Mouse (Mus musculus) layer of hippocampus, adult 18-20 months (tissue): ENCODE results near the gene Ppfia4. TPM values are rescaled to one million over a fixed set of nuclear protein-coding genes. Genes with fewer than 3 reads are reported as not detected.

Experiments used
- DNase-seq, 2 experiments: peaks; one replicate each; pipeline ENCODE4 v3.0.0; 2022; ENCODE audit warnings: low spot score in 2 of 2
- long read RNA-seq: library from polyadenylated mRNA; stranded (forward); transcript quantifications from one replicate; pipeline ENCODE4 v2.0.0, GENCODE M21; 2021
- total RNA-seq, 2 experiments: library from RNA; stranded (reverse); gene quantifications; 2 replicates each; pipeline ENCODE4 v1.2.3; 2021

Gene Ppfia4
- 10 to 100 TPM; 66.5 to 68.4 TPM for total RNA-seq
- long read RNA-seq, full-length matches to known transcripts = 5 of 123 reads
- long read RNA-seq, partial matches to known transcripts = 17 of 123 reads
- long read RNA-seq, other reads (novel, unspliced or antisense) = 101 of 123 reads

- DNase-seq = peak; percentile 56 to 60
Observed at GRCm38 (mm10) chr1:134332770-134333271, at the start of gene Ppfia4. Ppfia4 (minus strand) TSS chr1:134332928.

DNA sequence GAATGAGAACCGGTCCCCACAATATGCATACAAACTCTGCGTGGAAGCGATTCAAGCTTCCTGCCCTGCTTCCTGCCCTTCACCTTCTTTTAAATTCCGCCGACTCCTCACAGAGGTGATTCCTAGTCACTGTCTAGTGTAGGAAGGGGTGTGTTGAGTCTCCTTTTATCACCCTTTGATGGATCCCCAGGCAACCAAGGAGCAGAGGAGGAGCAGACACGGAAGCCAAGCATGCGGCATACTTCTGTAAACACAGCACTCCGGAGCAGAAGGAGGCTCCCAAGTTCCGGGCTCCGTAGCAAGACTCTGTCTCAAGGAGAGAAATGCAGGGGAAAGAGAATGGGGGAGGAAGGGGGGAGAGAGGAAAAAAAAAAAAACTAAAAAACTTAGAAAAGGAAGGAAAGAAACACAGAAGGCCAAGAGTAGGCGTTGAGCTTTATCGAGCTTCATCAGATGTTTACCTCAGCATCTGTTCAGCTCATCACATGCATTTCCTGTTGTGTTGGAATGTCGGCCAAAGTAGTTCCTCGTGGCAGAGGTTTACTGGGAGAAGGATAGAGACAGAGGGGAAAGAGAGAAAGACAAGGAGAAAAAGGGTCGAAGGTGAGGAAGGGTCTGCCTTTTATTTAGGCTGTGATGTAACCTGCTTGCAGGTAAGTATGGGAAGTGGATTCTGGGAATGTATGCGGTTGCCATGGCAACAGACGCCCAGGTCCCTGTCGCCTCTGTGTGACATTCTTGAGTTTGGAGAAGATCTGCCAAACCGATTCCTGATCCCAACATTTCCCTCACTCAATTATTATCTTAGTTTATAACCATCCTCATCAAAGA is 49.3 kb upstream of the Ppfia4 start:
- DNase-seq = peak in 1 of 2 experiments; percentile 38

DNA sequence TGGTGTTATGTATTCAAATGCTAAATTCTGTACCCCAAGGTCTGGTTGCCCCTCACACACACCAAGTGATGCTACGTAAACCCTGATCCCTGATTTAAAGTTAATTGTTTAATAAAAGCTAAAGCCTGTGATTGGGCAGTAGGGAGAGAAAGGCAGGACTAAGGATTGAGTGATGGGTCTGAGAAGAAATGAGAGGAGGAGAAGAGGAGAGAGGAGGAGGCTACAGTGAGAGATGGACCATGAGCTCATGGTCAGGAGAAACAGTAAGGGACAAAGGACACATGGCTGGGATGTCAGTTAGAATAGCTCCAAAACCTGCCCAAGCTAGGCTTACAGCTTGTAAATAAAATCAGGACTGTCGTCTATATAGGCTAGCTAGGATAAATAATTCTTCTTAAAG is 48.3 kb upstream of the Ppfia4 start:
- DNase-seq = no peak

DNA sequence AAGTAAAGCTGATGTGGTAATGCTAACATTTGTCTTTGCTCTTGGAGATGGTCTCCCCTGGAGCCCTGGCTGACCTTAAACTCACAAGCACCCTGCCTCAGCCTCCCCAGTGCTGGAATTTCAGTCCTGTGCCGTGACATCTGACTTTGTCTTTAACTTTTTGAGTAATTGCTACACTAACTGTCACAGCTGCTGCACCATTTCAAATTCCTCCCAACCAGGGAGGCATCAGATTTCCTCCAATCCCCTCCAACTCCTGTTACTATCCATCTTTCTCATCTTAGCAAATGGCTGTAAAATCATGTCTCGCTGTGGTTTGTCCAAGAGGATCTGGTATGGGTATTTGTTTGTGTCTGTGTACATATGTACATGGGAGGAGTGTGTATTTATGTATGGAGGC is 41.4 kb upstream of the Ppfia4 start:
- no peak for DNase-seq

GRCm38 (mm10) chr1:134368777-134369337 is 36.1 kb upstream of the Ppfia4 start:
- peak in 1 of 2 experiments; percentile 75 for DNase-seq

DNA sequence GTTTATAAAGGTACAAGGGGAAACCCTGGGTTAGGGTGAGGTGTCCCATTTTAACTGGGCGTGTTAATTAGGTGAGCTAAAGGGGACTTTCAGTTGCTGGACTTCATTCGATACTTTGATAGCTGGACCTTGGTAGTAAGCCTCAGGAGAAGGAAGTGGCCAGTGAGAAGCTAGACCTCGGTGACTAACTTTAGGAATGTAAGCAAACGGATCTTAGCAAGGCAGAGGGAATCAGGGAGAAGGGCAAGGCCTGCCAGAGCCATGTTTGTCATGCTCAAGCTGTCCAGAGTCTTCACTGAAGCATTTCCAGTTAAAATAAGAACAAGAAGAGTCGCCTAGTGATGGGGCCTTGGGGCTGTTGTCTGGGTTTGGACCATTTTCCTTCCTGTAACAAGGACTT is 32.8 kb upstream of the Ppfia4 start:
- DNase-seq = no peak

DNA sequence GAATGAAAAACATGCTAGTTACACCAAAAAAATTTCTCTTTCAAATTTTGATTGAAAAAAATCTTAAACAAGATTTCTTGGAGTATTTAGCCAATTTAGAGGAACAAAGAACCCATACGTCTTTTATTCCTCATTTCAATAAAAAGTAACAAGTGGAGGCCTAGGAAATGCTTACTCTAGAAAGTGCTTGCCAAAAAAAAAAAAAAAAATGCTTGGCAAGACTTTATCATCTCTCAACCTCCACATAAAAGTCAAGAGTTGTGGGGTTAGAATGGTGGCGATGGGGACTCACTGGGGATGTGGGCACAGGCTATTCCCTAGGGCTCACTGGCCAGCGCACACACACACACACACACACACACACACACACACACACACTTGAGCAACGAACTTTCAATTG is 30.5 kb upstream of the Ppfia4 start:
- no peak for DNase-seq

DNA sequence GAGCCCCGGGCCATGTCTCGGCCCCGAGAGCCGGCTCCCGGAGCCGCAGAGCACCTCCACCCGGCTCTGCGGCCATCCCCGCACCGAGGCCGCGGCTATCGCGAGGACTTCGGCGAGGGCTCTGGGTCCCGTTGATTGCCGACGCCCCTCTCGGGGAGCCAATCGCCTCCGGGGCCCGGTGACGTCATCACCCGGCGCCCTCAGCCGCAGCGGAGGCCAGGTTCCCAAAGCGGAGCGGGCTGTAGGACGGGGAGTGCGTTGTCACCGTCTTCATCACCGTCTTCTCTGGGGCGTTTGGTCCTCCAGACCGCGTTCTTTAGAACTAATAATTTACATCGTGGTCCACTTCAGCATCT is 29.1 kb upstream of the Ppfia4 start, which contains the start of gene Tmem183a:
Gene Tmem183a (minus strand): TSS at position 123 of the 356 bp plus-strand sequence.
- peak; percentile 95 to 96 for DNase-seq

- DNase-seq = no peak
Observed at GRCm38 (mm10) chr1:134361195-134361856, 28.6 kb upstream of the Ppfia4 start.

DNA sequence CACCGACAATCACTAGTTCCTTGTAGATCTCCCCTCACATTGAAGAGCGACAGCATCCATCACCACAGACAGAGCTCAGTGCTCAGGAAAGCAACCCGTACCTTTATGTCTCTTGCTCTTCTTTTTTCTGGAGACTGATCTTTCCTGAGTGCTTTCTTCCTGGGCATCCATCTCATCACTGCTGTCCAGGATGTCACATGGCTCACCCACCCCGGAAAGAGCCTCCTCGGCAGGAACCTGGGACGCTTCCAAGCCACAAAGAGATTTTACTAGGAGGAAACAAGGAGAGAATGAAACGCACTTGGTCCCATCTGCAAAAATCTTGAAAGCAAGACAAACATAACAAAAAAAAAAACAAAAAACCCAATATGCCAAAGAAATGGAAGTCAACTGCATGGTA is 27.9 kb upstream of the Ppfia4 start:
- no peak for DNase-seq

DNA sequence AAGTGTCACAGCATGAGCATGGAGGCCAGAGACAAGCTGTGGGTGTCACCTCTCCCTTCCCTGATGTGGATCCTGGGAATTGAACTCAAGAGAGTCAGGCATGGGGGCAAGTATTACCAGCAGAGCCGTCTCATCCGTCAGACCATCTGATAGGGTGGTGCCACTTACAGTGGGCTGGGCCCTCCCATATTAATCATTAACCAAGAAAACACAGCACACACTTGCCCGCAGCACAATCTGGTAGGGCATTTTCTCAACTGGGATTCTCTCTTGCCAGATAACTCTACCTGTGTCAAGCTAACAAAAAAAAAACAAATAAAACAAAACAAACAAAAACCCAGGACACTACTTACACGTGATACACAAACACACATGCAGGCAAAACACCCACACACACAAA is 24.7 kb upstream of the Ppfia4 start:
- no peak for DNase-seq

- no peak for DNase-seq
Observed at GRCm38 (mm10) chr1:134353326-134353725, 20.6 kb upstream of the Ppfia4 start.

DNA sequence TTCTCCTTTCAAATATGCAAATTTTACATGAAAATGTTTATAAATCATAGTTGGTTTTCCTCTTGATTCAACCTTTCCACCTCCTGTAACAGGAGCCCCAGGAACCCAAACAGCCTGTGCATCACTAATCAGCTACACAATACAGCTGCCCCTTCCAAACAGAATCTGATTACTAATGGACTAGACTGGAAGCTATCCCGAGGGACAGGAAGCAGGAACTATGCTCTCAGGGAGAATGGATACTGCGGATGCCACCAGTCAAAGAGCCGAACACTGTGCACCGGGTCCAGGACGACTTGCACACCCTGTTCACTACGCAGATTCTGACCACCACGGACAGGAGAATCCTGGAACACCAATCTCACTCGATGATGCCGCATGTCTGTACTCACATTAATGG is 15.1 kb upstream of the Ppfia4 start:
- DNase-seq = no peak

GRCm38 (mm10) chr1:134345075-134345474 is 12.3 kb upstream of the Ppfia4 start:
- peak in 1 of 2 experiments; percentile 43 for DNase-seq

- DNase-seq = peak; percentile 87 to 91
Observed at GRCm38 (mm10) chr1:134344005-134344950, 11.6 kb upstream of the Ppfia4 start.

- no peak for DNase-seq
Observed at GRCm38 (mm10) chr1:134343567-134343966, 10.8 kb upstream of the Ppfia4 start.

DNA sequence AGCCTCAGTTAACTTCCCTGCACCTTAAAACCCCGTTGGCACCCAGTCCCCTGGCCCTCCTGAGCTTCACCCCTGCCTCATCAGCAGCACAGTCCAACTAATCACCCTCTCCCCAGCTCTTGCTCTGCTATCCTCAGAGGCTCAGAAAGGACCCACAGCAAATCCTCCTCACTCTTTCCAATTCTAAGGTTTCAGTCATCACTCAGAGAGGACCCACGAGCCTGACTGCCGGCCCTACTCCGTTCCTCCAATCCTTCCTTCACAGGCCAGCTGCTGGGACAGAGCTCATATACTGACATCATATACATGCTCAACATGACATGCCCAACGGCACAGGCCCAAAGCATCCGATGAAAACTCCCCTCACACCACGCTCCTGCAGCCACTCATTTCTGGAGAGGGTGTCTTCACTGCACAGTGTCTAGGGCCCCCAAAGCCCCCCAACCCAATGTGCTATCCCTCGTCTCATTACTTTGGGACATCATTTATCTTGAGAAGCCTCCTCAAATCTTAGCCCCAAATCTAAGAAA is 10.1 kb upstream of the Ppfia4 start:
- no peak for DNase-seq

DNA sequence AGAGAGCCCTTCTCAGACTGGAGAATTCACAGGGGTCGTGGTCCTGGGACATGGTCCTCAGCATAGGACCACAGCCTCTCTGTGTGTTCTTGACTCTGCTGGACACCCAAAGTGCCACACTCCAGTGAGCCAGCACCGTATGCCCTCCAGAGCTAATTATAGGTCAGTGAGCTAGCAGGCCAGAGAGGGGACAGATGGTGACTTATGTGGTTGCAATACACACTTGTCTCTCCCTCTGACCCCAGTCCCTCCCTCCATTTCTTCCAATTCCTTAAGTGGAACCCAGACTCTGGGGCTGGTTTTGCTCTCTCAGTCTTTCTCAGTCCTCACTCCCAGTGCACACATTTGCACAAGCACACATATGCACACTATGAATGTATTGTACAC is 9.5 kb upstream of the Ppfia4 start:
- DNase-seq = no peak

DNA sequence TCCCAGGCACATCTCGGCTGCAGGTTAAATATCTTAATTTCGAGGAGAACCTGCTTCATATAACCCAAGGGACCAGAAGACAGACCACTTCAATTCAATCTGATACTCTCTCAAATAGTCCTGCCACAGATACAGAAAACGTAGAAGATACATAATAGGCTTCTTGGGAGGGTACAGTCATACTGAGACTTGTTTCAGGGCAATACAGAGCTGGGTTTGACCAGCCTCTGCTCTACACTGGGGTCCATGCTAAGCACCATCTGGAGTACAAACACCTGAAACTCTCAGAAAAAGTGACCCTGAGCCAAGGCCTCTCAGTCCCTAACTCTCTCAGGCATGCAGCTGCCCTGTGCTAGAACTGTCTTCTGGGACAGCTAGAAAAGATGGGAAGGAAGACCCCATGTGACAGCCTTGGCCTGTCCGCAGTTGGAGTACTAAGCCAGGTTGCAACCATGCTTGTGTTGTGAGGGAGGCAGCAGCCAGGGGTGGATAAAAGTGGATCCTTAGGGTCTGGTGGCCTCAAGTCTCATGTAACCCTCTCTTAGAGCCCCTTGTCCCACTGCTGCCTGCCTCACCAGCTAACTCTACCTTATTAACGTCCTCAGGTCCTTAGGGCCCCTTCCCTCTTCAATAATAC is 9.0 kb upstream of the Ppfia4 start:
- no peak for DNase-seq
